Mouse (Mus musculus) embryo, embryonic 10.5 days (tissue): ENCODE results near the gene Fam185a.
A peak's percentile ranks its signal among the peaks of the same experiment; 100 is the strongest.

Source experiments
- DNase-seq: peaks from one replicate; pipeline ENCODE4 v3.0.0-alpha.2; 2015; ENCODE audit warnings: low spot score

Gene Fam185a

GRCm38 (mm10) chr5:21426666-21427065 is 1.9 kb downstream of the Fam185a start:
- DNase-seq: no peak

DNA sequence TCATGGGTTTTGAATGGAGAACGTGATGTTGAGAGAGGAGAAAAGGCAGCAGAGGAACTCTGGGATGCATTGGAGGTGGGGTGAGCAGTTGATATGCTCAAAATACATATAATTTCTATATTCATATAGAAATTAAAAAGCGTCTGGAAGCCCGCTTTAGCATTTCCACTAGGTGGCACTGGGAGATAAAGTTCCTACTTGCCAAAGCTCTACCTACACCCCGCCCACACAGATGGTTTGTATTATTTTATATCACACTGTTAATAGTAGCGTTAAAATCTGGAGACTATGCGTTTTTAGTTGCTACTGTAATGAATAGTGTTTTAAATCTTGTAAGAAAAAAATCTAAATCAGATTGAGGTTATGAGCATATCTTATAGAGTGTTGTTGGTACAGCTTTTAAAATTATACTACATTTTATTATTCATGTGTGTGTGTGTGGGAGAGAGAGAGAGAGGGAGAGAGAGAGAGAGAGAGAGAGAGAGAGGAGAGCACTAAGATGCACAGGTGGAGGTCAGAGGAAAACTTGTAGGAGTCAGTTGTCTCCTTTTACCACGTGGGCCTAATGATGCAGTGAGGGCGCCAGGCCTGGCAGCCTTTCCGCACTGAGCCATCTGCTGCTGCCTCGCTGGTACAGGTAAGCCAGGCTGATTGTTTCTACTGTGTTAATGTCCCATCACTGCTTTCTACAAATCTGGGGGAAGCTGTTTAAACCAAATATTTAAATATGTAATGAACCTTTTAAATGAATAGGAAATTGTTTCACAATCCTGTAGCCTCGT is 9.6 kb downstream of the Fam185a start:
- DNase-seq: peak; percentile 50

GRCm38 (mm10) chr5:21436471-21436975 is 11.8 kb downstream of the Fam185a start:
- no peak for DNase-seq

GRCm38 (mm10) chr5:21438428-21438827 is 13.7 kb downstream of the Fam185a start:
- no peak for DNase-seq

GRCm38 (mm10) chr5:21439446-21440110 is 14.8 kb downstream of the Fam185a start:
- DNase-seq: no peak

- DNase-seq: no peak
Observed at GRCm38 (mm10) chr5:21440833-21441530, 16.2 kb downstream of the Fam185a start.

- DNase-seq: no peak
Observed at GRCm38 (mm10) chr5:21467387-21467786, 42.6 kb downstream of the Fam185a start.

GRCm38 (mm10) chr5:21468100-21468499 is 43.3 kb downstream of the Fam185a start:
- DNase-seq: no peak

- DNase-seq: no peak
Observed at GRCm38 (mm10) chr5:21478428-21478827, 53.7 kb downstream of the Fam185a start.

GRCm38 (mm10) chr5:21479746-21480145 is 55.0 kb downstream of the Fam185a start:
- DNase-seq: no peak

DNA sequence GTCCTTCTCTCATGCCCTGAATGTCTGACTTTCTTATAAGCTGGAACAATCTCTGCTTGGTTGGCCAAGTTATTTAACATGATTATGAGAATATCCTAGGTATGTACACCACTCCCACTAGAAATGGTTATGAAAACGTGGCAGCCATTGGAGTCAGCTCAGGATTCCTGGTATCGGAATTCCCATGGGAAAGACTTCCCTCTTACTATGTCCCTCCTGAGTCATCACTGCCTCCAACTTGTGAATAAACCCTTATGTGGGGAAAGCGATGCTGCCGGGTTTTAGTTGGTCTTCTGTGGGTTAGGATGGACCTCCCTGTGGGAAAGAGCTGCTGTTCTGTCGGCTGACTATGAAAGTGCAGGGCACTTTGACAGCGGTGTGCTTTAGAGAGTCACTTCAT is 56.8 kb downstream of the Fam185a start:
- no peak for DNase-seq

DNA sequence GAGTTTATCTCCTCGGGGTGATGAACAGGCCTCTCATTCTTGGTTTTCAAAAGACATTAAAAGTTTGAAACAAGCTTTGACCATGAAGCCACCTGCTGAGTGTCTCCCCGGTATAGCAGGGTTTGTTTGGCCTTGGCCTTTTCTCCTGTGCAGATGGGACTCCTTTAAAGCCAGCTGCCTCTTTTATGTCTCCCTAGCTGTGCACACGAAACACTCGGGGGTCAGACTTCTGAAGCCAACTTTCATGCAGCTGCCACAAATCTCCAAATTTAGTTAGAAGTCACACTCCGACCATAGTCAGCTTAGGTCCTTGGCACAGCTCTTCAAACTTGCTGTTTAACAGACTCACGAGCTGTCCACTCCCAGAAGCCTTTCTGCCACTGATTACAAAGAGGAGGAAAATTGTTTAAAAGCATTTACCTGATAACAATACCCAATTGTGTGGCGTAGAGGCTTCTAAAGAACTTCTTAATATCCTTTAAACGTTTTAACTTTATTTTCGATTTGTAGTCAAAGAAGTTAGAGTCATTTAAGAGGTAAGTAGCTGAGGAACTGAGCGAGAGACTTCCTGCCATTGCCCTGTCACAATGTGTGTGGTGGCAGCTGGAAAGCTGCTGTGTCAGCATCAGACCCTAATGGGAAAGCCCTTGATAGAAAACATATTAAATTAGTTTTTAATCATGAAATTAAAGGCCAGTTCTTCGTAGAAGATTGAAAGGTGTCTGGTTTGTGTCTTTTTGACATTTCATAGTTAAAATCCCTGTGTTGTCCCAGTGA is 57.9 kb downstream of the Fam185a start:
- DNase-seq: peak; percentile 27

DNA sequence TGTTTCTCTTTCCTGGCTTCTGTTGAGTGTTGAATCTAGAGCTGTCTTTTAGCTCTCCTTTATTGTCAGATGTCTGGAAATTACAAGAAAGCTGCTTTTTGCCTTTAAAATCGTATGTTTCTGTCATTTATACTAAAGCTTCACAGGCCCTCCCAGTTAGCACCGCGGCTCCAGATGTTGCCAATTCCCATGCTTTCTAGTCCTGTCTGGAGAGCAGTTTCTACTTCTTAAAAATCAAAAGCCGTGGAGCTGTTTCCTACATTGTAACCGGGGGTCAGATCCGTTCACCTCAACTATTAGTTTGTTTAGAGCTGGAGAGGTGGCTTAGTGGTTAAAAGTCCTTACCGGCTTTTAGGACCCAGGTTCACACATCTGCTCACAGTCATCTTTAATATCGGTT is 58.5 kb downstream of the Fam185a start:
- DNase-seq: no peak

DNA sequence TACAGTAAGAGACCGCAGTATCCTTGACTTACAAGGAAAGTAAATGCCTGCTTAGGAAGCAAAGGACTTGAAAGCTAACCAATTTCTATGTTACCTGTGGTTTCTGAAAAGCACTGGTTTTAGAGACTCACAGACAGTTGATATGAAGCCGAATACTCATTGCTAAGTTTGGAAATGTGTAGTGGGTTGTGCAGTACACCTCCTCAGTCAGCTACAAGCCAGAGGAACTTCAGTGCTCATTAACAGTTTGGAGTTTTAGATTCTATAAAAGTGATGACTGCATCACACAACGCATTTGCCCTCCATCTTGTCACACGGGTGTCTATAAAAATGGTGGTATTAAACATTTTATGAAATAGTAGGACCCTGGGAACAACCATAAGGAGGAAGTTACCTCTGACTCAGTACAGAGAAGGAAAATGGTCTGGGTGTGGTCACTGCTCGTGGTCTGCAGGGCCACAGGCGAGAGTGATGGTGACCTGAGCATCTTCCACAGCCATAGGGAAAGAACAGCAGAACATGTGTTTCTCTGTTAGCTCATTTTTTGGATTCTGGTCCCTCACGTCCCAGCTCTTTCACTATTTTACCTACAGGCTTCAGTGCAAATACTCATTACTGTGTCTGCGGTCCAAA is 60.6 kb downstream of the Fam185a start:
- DNase-seq: no peak

DNA sequence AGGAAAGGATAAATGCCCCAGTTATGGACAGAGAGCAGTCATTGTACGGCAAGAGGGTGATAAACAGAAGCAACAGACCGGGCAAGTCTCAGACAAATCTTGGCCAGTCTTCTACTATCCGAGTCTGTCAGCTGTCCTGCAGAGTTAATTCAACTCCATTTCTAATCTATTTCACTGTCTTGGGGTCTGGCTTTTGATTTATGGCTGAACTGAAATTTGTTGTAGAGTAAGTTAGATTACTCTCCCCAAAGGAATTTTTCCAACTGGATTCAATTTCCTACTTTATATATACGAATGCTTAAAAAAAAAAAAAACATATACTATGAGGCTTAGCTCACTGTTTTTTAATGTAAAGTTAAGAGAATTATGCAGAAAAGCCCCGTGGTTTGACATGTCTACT is 62.0 kb downstream of the Fam185a start:
- no peak for DNase-seq

GRCm38 (mm10) chr5:21487306-21487705 is 62.5 kb downstream of the Fam185a start:
- no peak for DNase-seq

GRCm38 (mm10) chr5:21487716-21488115 is 63.0 kb downstream of the Fam185a start:
- DNase-seq: no peak

GRCm38 (mm10) chr5:21488506-21488905 is 63.7 kb downstream of the Fam185a start:
- DNase-seq: no peak

DNA sequence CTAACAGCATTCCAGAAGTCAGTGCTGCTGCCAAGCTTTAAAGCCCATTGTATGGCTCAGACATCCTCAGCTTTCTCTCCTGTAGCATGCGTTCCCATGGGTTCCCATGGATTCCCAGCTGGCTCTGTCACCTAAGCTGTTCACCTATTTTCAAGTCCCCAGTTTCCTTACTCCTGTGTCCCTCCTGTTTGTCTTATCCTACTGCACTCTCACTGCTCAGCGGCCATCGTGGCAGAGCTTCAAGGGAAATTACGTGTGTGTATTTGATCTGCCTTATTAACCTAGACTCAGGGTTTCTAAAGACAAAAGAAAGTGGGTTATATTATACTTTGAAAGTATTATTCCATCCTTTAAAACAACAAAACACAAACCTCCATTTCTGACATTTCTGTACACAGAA is 64.4 kb downstream of the Fam185a start:
- no peak for DNase-seq

- no peak for DNase-seq
Observed at GRCm38 (mm10) chr5:21491469-21491868, 66.7 kb downstream of the Fam185a start.

DNA sequence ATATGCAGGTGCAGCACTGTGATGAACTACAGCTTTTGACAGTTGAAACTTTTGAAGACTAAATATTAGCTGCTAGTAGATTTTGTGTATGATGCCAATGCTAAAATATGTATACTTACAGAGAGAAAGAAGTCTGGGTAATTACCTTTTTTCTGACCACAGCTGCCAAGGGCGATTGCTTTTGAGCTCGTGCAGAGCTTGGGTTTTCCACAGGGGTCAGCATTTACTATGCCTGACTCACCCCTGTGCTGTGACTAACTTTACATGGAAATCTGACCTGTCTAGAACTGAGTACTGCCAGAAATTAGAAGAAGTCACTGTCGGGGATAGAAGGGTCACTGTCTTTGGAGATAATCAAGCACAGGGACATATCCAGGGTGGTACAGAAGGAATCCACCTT is 67.5 kb downstream of the Fam185a start:
- DNase-seq: no peak
